Mouse (Mus musculus) small intestine, adult 10 weeks (tissue): Measurements from ENCODE around the gene Pla2g12b. TPM values are rescaled to one million over a fixed set of nuclear protein-coding genes. Genes with fewer than 3 reads are reported as not detected.

ENCODE experiments used
- polyA plus RNA-seq: library from polyadenylated mRNA; stranded (reverse); fragments of 350-450 nt; fragmentation: Illumina TruSeq; extraction: RNeasy Lipid Tissue Mini Kit (QIAGEN cat#74804); gene quantifications from one replicate; pipeline ENCODE4 v1.2.3, GENCODE M21; 2014; ENCODE audit warnings: low replicate concordance

The Pla2g12b gene
- polyA plus RNA-seq: 30.6 TPM

GRCm38 (mm10) chr10:59402899-59403792 lies at the start of gene Pla2g12b:
Gene Pla2g12b, plus strand, starts transcription at chr10:59403660.

GRCm38 (mm10) chr10:59395461-59395860 lies 8.0 kb upstream of the Pla2g12b start, which contains the start of gene Gm10273:
Gene Gm10273, plus strand, starts transcription at chr10:59395632.

GRCm38 (mm10) chr10:59441735-59442134 lies 38.3 kb downstream of the Pla2g12b start, which contains the start of gene Oit3:
Gene Oit3, minus strand, starts transcription at chr10:59441778.

Other genes with a start within 250 kb of the Pla2g12b start
- gene Sept10, start 181.8 kb upstream of the Pla2g12b start, polyA plus RNA-seq: 20.7 TPM
- 38.4 TPM for gene Sowahc, start 181.7 kb upstream of the Pla2g12b start, polyA plus RNA-seq
- gene P4ha1, start 80.4 kb upstream of the Pla2g12b start, polyA plus RNA-seq: 5.5 TPM
- gene Gm10273, start 8.0 kb upstream of the Pla2g12b start, polyA plus RNA-seq: 5.9 TPM
- gene Oit3, start 38.1 kb downstream of the Pla2g12b start, polyA plus RNA-seq: 0.26 TPM
- gene Gm10322, start 212.4 kb downstream of the Pla2g12b start, polyA plus RNA-seq: not detected
- gene Mcu, start 213.0 kb downstream of the Pla2g12b start, polyA plus RNA-seq: 100 TPM